Mouse (Mus musculus) embryonic fibroblast, embryonic 13.5 days (primary cell): ENCODE measurements around the gene F930015N05Rik. TPM values are rescaled to one million over a fixed set of nuclear protein-coding genes. Genes with fewer than 3 reads are reported as not detected.

ENCODE experiments used
- H3K27ac ChIP-seq: 2 replicates; pipeline ENCODE4 v1.5.1; 2012; ENCODE audit warnings: low read length, control low read depth, inconsistent platforms; ENCODE audit not compliant: insufficient read depth
- H3K4me1 ChIP-seq: 2 replicates; pipeline ENCODE4 v1.6.1; 2011; ENCODE audit warnings: low read length; ENCODE audit not compliant: control insufficient read depth, insufficient read depth
- H3K4me3 ChIP-seq: 2 replicates; pipeline ENCODE4 v1.5.1; 2011; ENCODE audit warnings: mild to moderate bottlenecking, control low read depth, low read length; ENCODE audit not compliant: insufficient read depth
- CTCF ChIP-seq: IDR thresholded peaks from 2 replicates; pipeline ENCODE4 v1.5.1; 2011; ENCODE audit warnings: mild to moderate bottlenecking, control low read depth, low read length, moderate library complexity, borderline replicate concordance; ENCODE audit not compliant: insufficient read depth
- POLR2A ChIP-seq: IDR thresholded peaks from 2 replicates; pipeline ENCODE4 v1.6.1; 2011; ENCODE audit warnings: low read depth, mild to moderate bottlenecking, control low read depth, low read length, moderate library complexity
- polyA plus RNA-seq: library from polyadenylated mRNA; stranded (reverse); fragments of >200 nt; gene quantifications from 2 replicates; pipeline ENCODE4 v1.2.4, GENCODE M21; 2011; ENCODE audit warnings: low read depth; ENCODE audit not compliant: missing spikeins, insufficient read length

The F930015N05Rik gene
- not detected in 2 replicates for polyA plus RNA-seq

GRCm38 (mm10) chr11:64436412-64436727 lies at the start of gene F930015N05Rik:
Gene F930015N05Rik (minus strand): TSS chr11:64436653.
- Histone ChIP-seq H3K4me1 (no peaks in the 10 kb centered on the region), H3K4me3 (peak within 1 kb of the TSS; percentile 48), H3K27ac (peak within 1 kb of the TSS; percentile 9; the same call in 1 of the 2 replicates)
- no peak for TF ChIP-seq POLR2A
- no peak for TF ChIP-seq CTCF

- no peak overlapping the region for H3K4me3 ChIP-seq
- no peak overlapping the region for H3K27ac ChIP-seq
- TF ChIP-seq CTCF = no peak
- TF ChIP-seq POLR2A = no peak
- H3K4me1 ChIP-seq = no peaks in the 10 kb centered on the region; the same call in 1 of the 2 replicates
Observed at GRCm38 (mm10) chr11:64481445-64481844, 45.0 kb upstream of the F930015N05Rik start.

- H3K27ac ChIP-seq = no peak overlapping the region
- no peak for TF ChIP-seq POLR2A
- TF ChIP-seq CTCF = no peak
- H3K4me3 ChIP-seq = no peak overlapping the region
- peaks cover 3% of the 10 kb centered on the region; the same call in 1 of the 2 replicates for H3K4me1 ChIP-seq
Observed at GRCm38 (mm10) chr11:64473679-64474078, 37.2 kb upstream of the F930015N05Rik start.

GRCm38 (mm10) chr11:64470689-64471088 lies 34.2 kb upstream of the F930015N05Rik start:
- Histone ChIP-seq H3K4me1 (peaks cover 3% of the 10 kb centered on the region; the same call in 1 of the 2 replicates), H3K4me3 (no peak overlapping the region), H3K27ac (no peak overlapping the region)
- TF ChIP-seq CTCF (no peak), POLR2A (no peak)

- peak overlapping the region; percentile 29; the same call in 1 of the 2 replicates for H3K27ac ChIP-seq
- peaks cover 3% of the 10 kb centered on the region; the same call in 1 of the 2 replicates for H3K4me1 ChIP-seq
- no peak overlapping the region for H3K4me3 ChIP-seq
- no peak for TF ChIP-seq POLR2A
- no peak for TF ChIP-seq CTCF
Observed at GRCm38 (mm10) chr11:64468737-64469136, 32.3 kb upstream of the F930015N05Rik start.

GRCm38 (mm10) chr11:64461746-64462145 lies 25.3 kb upstream of the F930015N05Rik start:
- no peak overlapping the region for H3K4me3 ChIP-seq
- no peak for TF ChIP-seq POLR2A
- no peak overlapping the region for H3K27ac ChIP-seq
- no peaks in the 10 kb centered on the region for H3K4me1 ChIP-seq

- H3K27ac ChIP-seq = no peak overlapping the region
- no peak overlapping the region for H3K4me3 ChIP-seq
- TF ChIP-seq POLR2A (no peak), CTCF (no peak)
- no peaks in the 10 kb centered on the region for H3K4me1 ChIP-seq
Observed at GRCm38 (mm10) chr11:64448586-64449315, 12.3 kb upstream of the F930015N05Rik start.

- TF ChIP-seq CTCF (no peak), POLR2A (no peak)
- Histone ChIP-seq H3K4me3 (no peak overlapping the region), H3K4me1 (no peaks in the 10 kb centered on the region), H3K27ac (no peak overlapping the region)
Observed at GRCm38 (mm10) chr11:64445227-64445626, 8.8 kb upstream of the F930015N05Rik start.

GRCm38 (mm10) chr11:64442701-64443100 lies 6.2 kb upstream of the F930015N05Rik start:
- no peak overlapping the region for H3K27ac ChIP-seq
- no peak overlapping the region for H3K4me3 ChIP-seq
- no peak for TF ChIP-seq CTCF
- TF ChIP-seq POLR2A = no peak
- no peaks in the 10 kb centered on the region for H3K4me1 ChIP-seq

GRCm38 (mm10) chr11:64442119-64442518 lies 5.7 kb upstream of the F930015N05Rik start:
- Histone ChIP-seq H3K4me3 (no peak overlapping the region), H3K27ac (no peak overlapping the region), H3K4me1 (no peaks in the 10 kb centered on the region)
- TF ChIP-seq CTCF (no peak), POLR2A (no peak)
